Mouse (Mus musculus): ENCODE measurements around the gene Rgs6. TPM values are rescaled to one million over a fixed set of nuclear protein-coding genes. Genes with fewer than 3 reads are reported as not detected.

The Rgs6 gene
- total and polyA plus RNA-seq, 3 experiments = not detected

DNA sequence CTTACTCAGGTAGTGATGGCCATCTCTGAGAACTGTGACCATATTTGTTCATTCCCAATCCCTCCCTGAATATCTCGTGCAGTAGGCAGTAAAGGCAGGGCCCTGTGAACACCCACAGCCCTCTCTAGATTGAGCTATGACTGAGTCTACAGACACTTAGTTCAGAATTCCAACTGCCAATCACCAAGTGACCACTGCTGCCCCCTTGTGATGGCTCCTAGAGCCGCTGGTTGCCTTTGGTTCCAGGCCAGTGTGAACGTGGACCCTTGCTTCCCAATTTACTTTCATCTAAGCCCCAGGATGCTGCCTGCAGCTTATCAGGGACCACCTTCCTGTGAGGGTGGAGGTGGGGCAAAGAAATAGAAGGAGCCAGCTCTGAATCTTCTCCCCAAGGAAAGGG is 438.9 kb downstream of the Rgs6 start:
- dilution Hi-C loops (cut with MboI; ENCODE audit: extremely low pct_ligation_motif_present, extremely low pct_unique_long_range_greater_than_20kb, low sequenced_read_pairs) (no loop called here), in situ Hi-C loops (cut with MboI; ENCODE audit: low pct_ligation_motif_present, low pct_unique_long_range_greater_than_20kb, low sequenced_read_pairs) (no loop called here)
- TF ChIP-seq TCF12 (IDR thresholded peaks at IDR 0.05; ENCODE audit: low read depth, low read length) = no peak
- no peak for TF ChIP-seq RCOR1 (conservative IDR thresholded peaks at IDR 0.05; ENCODE audit: low read depth, low read length)
- TF ChIP-seq ELF1 (IDR thresholded peaks at IDR 0.05; ENCODE audit: low read depth, low read length) = no peak
- no peak for TF ChIP-seq E2F4 (IDR thresholded peaks at IDR 0.05; ENCODE audit: insufficient replicate concordance, low read depth, low read length)
- TF ChIP-seq GABPA (IDR thresholded peaks at IDR 0.05; ENCODE audit: insufficient replicate concordance, low read depth, low read length) = no peak
- TF ChIP-seq CTCF (conservative IDR thresholded peaks at IDR 0.05 in 1 of 2, IDR thresholded peaks at IDR 0.05 in 1 of 2; ENCODE audit: low read depth in 2 of 2, low read length in 2 of 2) = peak; percentile 31 to 56; a peak in 3 of 4 replicates
- no peak for TF ChIP-seq ZKSCAN1 (IDR thresholded peaks at IDR 0.05; ENCODE audit: borderline replicate concordance, low read depth, low read length)
- peak; percentile 14; the same call in 1 of the 2 replicates for TF ChIP-seq SMC3 (IDR thresholded peaks at IDR 0.05; ENCODE audit: low read depth, low read length)
- TF ChIP-seq MXI1 (IDR thresholded peaks at IDR 0.05; ENCODE audit: low read depth, low read length) = no peak
- TF ChIP-seq CHD2 (IDR thresholded peaks at IDR 0.05; ENCODE audit: low read length) = no peak
- no peak for TF ChIP-seq JUND (conservative IDR thresholded peaks at IDR 0.05; ENCODE audit: low read depth, low read length)
- TF ChIP-seq ZC3H11A (IDR thresholded peaks at IDR 0.05; ENCODE audit: low read depth, low read length) = no peak
- TF ChIP-seq RAD21 (IDR thresholded peaks at IDR 0.05; ENCODE audit: low read depth, low read length) = peak; percentile 12
- TF ChIP-seq TBP (conservative IDR thresholded peaks at IDR 0.05; ENCODE audit: low read depth, low read length) = no peak
- no peak for TF ChIP-seq USF2 (conservative IDR thresholded peaks at IDR 0.05; ENCODE audit: low read depth, low read length)
- TF ChIP-seq MAX (IDR thresholded peaks at IDR 0.05; ENCODE audit: low read length) = no peak
- H3K27me3 ChIP-seq (replicated peaks) = no peaks in the 10 kb centered on the region
- H3K27ac ChIP-seq (ENCODE audit: insufficient read depth, low read depth) = no peak overlapping the region
- H3K79me2 ChIP-seq (replicated peaks; ENCODE audit: control insufficient read depth, extremely low read depth, insufficient read depth, poor library complexity, severe bottlenecking) = no peaks in the 10 kb centered on the region
- DNase-seq (ENCODE audit: extremely low read depth) = peak; percentile 21
- H3K9ac ChIP-seq (ENCODE audit: insufficient read depth, low read depth) = no peak overlapping the region
- H3K4me2 ChIP-seq (ENCODE audit: insufficient read depth, low read depth, poor library complexity, severe bottlenecking) = no peak overlapping the region
- no peaks in the 10 kb centered on the region for H3K4me1 ChIP-seq (ENCODE audit: control insufficient read depth in 1 of 2, insufficient read depth in 2 of 2)
- H3K4me3 ChIP-seq (replicated peaks in 1 of 3; ENCODE audit: low read depth in 2 of 3, low read length in 2 of 3, poor library complexity in 1 of 3) = no peak overlapping the region
- H3K36me3 ChIP-seq (replicated peaks in 1 of 2; ENCODE audit: control insufficient read depth in 1 of 2, insufficient read depth in 1 of 2, low read length in 1 of 2) = no peaks in the 10 kb centered on the region
- no peaks in the 10 kb centered on the region for H3K9me3 ChIP-seq (replicated peaks; ENCODE audit: low read length)

DNA sequence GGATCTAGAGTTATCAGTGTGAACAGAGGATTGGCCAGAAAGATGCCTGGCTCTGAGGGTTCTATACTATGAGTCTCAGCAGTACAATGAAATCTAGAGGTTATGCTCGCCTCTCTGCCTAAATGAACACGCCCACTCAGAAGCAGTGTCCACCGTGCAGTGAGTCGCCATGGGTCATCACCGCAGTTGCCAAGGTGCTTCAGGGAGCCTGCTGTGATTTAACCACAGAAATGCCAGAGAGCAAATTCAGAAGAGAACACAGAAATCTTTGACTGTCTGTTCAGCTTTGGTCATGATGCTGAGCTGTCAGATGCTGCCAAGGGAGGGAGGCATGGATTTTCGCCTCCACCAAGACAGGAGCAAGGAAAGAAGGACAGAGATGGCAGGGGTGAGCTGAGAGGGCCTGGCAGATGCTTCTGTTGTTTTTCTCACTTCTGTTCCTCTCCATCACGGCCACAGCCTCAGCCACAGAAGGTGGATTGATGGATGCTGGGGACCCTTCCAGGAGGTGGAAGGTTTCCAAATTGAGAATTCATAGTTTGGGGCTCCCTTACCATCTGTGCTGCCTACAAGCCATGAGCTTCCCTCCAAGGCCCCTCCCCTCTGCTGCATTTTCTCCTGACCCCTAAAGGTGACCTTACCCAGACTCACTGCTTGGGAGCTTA is 445.2 kb downstream of the Rgs6 start:
- dilution Hi-C loops (cut with MboI; ENCODE audit: extremely low pct_ligation_motif_present, extremely low pct_unique_long_range_greater_than_20kb, low sequenced_read_pairs) = no loop called here

More for the DNA sequence above, 445.2 kb downstream of the Rgs6 start:
- Histone ChIP-seq H3K27me3 (replicated peaks) (no peaks in the 10 kb centered on the region), H3K27ac (ENCODE audit: insufficient read depth, low read depth) (no peak overlapping the region), H3K79me2 (replicated peaks; ENCODE audit: control insufficient read depth, extremely low read depth, insufficient read depth, poor library complexity, severe bottlenecking) (no peaks in the 10 kb centered on the region), H3K4me3 (replicated peaks in 1 of 3; ENCODE audit: low read depth in 2 of 3, low read length in 2 of 3, poor library complexity in 1 of 3) (no peak overlapping the region), H3K4me2 (ENCODE audit: insufficient read depth, low read depth, poor library complexity, severe bottlenecking) (no peak overlapping the region), H3K36me3 (replicated peaks in 1 of 2; ENCODE audit: control insufficient read depth in 1 of 2, insufficient read depth in 1 of 2, low read length in 1 of 2) (no peaks in the 10 kb centered on the region), H3K9ac (ENCODE audit: insufficient read depth, low read depth) (no peak overlapping the region), H3K9me3 (replicated peaks; ENCODE audit: low read length) (no peaks in the 10 kb centered on the region), H3K4me1 (ENCODE audit: control insufficient read depth in 1 of 2, insufficient read depth in 2 of 2) (peaks cover 0 to 16% of the 10 kb centered on the region in 2 experiments; a peak in 2 of 4 replicates)
- in situ Hi-C loops (cut with MboI; ENCODE audit: low pct_ligation_motif_present, low pct_unique_long_range_greater_than_20kb, low sequenced_read_pairs) = no loop called here
- TF ChIP-seq KAT2A (IDR thresholded peaks at IDR 0.05; ENCODE audit: insufficient replicate concordance, low read length) (no peak), HCFC1 (IDR thresholded peaks at IDR 0.05; ENCODE audit: low read depth, low read length) (no peak), MXI1 (IDR thresholded peaks at IDR 0.05; ENCODE audit: low read depth, low read length) (no peak), MEF2A (IDR thresholded peaks at IDR 0.05; ENCODE audit: borderline replicate concordance, low read depth, low read length) (no peak), NRF1 (IDR thresholded peaks at IDR 0.05; ENCODE audit: low read depth, low read length) (no peak), UBTF (IDR thresholded peaks at IDR 0.05; ENCODE audit: low read depth, low read length) (no peak), SIN3A (IDR thresholded peaks at IDR 0.05; ENCODE audit: low read length) (no peak), POLR2AphosphoS2 (IDR thresholded peaks at IDR 0.05; ENCODE audit: low read depth, low read length) (no peak), E2F4 (IDR thresholded peaks at IDR 0.05; ENCODE audit: insufficient replicate concordance, low read depth, low read length) (no peak), TCF12 (IDR thresholded peaks at IDR 0.05; ENCODE audit: low read depth, low read length) (no peak)
- DNase-seq (ENCODE audit: extremely low read depth) = no peak
